Mouse (Mus musculus): ENCODE measurements around the gene Stk4. TPM values are rescaled to one million over a fixed set of nuclear protein-coding genes. Genes with fewer than 3 reads are reported as not detected.

Stk4 gene
- total RNA-seq, 1 experiment from 2014 or later = 28.6 TPM

DNA sequence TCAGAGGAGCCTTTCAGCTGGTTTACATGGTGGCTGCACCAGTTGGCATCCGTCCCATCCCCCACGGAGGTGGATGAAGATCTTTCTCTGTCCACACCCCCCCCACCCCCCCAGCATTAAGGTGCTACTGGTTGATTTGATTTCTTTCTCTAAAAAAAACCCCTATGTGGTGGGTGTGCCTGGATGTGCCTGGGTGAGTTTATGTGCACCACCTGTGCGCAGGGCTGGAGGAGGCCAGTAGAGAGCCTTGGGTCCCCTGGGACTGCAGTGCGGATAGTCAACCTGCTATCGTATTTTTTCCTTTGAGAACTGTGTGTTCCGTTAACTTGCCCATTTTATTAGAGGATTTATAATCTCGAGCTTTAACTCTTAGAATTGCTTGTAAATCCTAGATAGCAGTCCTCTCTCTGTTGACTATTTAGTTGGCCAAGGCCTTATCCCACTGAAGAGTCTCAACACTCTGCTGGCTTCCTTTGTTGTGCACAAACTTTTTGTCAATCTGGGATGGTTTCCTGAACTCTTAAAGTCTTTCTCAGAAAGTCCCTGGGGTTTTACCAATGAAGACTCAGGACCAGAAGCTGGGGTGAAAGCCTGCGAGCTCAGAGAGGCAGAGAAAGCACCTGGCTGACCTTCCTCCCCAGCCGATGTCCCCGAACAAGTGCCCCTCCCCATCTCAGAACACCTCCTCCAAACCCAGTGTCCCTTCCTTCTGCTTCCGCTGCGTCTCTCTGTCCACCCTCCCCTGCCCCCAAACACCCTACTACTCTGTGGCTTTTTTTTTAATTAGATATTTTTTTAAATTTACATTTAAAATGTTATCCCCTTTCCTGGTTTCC, 58.7 kb downstream of the Stk4 start:
- no peak for DNase-seq

DNA sequence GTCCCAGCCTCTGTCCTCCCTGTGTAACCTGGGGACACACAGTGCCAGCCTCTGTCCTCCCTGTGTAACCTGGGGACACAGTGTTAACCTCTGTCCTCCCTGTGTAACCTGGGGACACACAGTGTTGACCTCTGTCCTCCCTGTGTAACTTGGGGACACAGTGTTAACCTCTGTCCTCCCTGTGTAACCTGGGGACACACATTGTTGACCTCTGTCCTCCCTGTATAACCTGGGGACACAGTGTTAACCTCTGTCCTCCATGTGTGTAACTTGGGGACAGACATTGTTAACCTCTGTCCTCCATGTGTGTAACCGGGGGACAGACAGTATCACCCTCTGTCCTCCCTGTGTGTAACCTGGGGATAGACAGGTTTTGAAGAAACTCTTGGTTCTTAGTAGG, 61.5 kb downstream of the Stk4 start:
- DNase-seq = no peak

DNA sequence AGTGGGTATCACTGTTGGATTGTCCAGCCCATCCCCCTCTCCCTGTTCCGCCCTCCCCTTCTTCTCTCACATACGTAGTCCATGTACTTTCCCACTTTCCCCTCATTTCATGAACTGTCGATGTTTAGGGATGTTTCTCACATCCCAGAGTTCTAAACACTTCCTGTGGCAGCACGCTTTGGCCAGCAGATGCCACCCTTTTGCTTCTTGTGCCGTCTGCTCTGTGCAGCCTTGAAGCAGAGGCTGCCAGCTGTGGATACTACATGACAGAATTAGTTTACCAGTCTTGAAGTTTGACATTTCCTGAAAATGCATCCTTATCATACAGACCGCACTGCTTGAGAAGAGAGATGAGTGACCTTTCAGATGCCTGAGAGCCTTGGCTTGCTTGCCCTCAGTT, 64.4 kb downstream of the Stk4 start:
- peak; percentile 74 for DNase-seq

DNA sequence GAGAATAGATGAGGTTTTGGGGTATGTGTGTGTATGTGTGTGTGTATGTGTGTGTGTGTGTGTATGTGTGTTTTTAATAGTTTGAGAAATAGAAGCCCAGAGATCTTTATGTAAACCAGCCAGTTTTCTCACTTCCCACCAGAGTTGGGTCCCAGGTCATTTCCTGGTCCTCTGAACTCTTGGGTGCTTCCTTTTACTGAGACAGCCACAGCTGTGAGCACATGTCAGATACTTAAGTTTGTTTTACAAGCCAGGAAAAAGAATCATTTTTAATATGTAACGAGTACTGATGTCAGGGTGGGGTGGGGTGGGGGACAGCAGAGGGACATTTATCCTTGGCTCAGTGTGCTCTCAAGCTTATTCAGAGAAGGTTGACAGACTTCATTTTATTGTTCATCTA, 65.2 kb downstream of the Stk4 start:
- no peak for DNase-seq

DNA sequence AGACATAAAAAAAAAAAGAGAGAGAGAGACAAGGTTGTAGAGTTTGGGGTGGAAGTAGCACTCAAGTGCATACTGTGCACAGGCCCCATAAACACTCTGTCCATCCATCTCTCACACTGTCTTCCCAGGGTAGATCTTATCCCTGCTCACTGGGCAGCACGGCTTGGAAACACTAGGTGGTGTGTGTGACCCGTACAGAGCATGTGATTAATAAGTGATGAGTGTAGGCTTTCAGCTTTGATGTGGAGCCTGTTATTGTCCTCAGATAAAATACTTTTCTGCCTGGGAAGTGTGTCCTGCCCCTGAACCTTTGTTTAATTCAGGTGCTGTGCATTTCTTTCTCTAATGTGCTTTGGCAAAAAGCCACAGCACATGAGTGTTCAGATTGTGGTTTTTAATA, 66.3 kb downstream of the Stk4 start:
- DNase-seq = peak; percentile 29

DNA sequence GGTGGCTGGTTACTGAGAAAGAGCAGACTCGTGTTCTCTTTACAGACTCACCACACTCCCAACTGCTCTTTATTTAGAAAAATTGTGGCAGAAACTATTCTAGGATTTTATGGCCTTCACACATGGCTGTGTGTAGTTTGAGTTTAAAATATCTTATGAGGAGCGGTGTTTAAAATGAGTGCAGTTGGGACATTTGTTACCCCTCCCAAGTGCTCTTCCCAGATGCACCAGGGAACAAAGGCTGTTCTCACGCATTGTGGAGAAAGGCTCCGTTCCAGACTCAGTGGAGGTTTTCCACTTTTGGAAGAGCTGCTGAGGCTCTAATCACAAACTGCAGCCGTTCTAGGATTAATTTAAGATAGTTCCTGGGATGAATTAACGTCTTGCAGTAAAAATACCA, 67.6 kb downstream of the Stk4 start:
- no peak for DNase-seq

DNA sequence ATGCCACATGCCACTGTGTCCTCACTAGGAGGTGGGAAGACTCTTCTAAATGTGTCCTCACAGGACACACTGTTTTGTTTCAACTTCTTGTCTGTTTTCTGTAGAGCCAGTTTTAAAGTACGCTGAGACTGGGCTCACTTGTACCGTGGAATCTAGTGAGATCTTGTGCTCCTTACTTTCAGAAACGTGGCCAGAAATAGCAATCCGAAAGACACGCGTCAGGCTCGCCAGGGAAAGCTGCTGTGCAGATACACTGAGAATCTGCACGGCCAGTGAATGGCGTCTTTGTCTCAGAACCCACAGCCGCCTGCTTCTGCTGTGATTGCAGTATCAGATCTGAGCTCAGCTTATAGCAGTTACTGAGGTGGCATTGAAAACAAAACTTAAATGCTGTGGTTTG, 71.9 kb downstream of the Stk4 start:
- DNase-seq = peak; percentile 33

DNA sequence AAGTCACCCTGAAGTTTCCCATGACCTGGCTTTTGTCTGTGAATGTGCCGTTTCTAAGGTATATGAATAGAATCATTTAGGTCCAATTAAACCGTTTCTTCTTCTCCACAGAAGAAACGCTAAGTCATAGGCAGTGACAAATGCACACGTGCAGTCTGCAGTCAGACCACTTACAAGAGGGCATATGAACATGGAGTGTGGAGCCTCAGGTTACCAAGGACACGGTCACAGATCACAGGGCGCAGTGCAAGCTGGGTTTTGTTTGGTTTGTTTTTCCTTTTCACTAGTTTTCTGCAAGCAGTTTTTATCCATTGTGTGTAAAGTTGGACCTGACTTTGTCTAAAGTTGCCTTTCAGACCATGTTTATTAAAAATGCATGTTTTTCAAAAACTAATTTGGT, 73.9 kb downstream of the Stk4 start:
- DNase-seq = peak; percentile 43

DNA sequence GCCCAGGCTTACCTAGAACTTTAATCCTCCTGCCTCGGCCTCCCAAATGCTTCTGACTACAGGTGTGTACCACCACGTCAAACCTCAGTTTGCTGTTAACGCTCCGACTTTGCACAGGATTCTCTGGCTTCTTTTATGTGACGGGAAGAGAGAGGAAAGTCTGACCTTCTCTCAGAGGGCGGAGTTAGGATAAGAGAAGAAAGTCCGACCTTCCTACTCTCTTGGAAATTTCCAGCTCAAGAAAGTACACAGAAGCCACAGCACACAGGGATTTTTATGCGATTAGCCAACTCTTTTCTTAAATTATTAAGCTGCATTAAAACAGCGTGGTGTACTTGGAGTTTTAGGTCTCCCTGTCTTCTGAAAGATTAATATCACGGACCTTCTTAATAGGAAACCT, 74.4 kb downstream of the Stk4 start:
- DNase-seq = no peak

DNA sequence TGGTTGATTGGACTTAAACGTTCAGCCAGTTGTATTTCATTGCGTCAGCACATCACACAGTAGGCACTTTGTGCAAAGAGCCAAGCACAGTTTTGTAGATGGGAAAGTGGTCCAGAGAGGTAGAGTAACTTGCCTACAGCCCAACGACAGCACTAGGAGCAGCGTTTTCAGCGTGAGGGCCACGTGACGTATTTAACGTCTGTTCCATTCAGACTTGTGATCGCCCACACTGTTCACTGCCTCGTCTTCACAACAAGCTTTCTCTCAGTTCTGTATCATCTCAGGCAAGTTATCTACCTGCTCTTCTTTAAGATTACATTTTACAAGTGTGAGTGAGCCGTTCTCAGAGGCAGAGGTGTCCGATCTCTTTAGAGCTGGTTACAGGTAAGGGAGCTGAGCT, 76.4 kb downstream of the Stk4 start:
- no peak for DNase-seq

DNA sequence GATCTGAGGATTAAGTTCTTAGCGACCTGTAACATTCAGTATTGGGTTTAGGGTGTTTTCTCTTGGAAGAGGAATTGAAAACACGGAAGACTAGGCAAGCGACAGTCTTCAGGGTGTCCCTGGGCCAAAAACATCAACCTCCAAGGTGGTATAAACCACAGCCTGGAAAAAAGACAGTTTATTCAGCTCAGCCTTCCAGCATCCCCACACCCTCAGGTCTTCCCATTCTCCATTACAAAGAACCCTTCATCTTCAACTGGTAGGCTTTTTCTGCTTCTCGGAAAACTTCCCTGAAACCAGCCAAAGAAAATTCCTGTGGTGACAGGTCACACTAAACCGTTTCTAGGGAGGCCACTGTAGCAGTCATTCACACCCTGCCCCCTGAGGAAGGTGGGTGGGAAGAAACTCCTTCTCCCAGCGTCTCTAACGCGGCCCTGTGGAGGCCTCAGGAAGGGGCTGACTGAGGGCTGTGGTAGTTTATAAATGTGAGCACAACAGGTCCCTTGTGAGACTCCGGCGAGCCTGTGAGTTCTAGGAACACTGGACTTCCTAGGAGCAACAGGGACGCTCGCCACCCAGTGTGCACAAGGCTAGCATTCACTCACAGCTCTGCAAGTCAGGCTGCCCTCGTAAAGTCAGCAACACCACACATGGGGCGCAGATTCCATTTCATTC, 80.1 kb downstream of the Stk4 start:
- DNase-seq = no peak

DNA sequence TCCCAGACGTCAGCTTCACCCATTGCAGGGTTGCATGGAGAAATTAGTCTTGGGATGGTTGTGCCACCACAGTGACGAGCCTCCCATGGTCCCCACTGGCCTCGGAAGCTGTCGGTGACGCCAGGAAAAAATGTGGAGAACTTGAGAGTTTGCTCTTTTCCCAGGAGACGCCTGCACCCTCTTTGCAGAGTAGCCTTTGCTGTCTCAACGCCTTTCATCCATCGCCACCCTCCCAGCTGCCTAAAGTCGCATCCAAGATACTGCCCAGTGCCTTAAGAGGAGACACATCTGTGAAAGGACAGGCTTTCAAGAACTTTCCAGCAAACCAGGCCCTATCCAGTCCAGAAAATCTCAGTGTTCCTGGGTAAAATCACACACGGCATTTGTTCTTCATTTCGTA, 82.2 kb downstream of the Stk4 start:
- no peak for DNase-seq

DNA sequence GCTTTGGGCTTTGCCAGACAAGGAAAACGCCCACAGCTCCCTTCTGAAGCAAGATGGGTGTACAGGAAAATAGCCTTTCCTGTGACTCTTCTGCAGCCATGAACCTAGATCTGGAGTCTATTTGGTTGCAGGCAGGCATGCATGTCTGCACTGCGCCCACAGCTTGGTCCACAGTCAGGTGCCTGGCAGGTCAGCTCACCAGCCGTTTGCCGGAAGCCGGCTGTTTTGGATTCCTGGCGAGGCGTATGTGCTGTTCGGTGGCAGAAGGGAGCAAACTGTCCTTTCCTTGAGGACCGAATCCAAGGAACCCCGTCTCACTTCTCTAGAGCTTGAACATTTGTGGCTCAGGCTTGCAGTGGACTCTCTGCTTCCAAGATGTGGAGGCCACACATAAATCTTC, 83.9 kb downstream of the Stk4 start:
- no peak for DNase-seq

DNA sequence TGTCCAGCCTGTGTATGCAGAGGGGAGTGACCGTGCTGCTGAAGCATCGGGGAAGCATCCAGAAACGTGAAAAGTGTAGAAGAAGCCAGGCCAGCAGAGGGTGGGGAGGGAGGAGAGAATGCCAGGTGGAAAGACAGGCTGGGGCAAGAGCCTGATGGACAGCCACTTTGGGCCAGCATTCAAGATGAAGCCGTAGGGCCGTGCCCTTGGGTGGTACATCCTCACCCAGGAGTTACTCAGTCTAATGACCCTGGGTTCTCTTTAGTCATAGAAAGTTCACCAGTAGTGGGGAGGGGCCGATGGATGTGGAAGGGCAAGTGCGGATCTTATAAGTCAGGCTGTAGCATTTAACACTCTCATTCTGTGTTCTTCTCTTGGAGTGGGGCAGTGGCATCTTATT, 86.0 kb downstream of the Stk4 start:
- peak; percentile 51 for DNase-seq

DNA sequence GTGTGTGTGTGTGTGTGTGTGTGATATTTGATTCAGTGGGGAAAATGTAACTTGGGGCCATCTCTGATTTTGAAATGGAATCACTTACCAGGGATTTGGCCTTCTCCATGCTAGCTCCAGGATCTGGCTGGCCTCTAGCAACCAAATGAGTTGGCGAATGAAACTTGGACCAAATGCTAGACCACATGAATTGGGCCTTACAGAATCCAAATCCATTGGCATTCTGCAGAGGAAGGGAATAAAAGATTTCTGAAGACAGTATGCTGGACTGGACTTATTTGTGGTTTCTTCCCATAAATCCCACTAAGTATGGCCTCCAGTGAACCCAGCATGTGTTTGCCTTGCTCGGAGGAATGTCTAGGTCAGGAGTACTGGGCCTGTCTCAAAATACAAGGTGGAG, 88.7 kb downstream of the Stk4 start:
- DNase-seq = no peak

DNA sequence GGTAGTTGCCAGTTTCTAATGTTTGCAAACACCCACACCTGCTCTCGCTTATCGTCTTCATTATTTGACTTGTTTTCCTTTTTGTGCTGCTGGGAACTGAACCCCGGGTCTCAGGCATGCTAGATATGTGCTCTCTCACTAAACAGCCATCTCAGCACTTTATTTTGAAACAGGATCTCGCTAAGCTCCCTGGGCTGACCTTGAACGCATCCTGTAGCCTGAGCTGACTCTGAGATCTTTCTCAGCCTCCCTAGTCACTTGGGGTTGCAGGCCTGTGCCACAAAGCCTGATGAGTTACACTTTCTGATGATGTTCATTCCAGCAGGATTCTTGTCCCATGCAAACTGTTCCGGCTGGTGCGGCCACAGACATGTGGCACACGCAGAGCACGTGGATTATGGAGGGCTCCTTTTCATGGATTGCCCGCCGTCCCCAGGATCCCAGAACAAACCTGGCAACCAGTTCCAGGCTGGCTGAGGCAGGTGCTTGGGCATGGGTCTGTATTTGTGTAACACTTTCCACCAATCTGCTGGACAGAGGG, 91.5 kb downstream of the Stk4 start:
- DNase-seq = peak; percentile 18

DNA sequence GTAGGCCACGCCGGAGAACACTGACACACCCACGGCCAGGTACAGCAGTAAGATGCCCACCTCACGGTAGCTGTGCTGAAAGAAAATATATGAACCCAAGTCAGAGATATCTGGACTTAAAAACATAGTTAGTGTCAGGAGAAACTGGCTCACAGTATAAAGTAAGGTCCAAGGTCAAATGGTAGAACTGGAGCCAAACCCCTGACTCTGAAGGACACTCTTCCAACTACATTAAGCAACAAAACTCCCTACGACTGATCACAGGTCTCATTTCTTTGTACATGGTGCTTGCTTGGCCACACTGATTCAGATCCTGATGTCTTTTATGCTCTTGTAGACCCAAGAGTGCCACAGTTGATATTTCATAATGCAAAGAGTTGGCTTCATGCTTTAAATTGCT, 94.8 kb downstream of the Stk4 start:
- peak; percentile 45 for DNase-seq

DNA sequence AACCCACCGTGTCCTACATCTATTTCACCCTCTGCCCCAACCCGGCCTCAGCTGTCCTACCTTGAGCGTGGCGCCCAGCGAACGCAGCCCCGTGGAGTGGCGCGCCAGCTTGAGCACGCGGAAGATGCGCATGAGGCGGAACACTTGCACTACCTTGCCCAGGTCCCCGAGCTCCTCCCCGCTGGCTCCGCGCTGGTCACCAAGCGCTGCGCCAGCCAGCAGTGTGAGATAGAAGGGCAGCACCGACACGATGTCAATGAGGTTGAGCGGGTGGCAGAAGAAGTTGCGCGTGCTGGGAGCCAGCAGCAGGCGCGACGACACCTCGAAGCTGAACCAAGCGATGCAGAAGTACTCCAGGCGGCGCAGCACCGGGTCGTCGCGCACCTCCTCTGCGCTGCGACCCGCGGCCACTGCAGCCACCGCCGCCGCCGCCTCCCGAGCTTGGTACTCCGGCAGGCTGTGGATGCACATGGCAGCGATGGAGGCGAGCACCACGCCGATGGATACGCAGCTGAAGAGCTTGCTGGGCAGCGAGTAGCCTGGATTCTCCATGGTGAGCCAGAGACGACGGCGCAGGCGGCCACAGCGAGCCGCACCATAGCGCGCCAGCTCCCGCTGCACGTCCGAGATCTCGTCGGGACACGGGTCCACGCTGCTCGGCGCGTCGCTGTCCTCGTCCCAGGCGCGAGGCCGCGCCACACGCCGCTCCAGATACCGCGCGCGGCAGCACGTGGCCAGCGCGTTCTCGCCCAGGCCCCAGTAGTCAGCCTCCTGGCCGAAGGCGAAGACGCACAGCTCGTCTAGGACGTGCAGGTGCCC, 97.8 kb downstream of the Stk4 start:
- DNase-seq = peak; percentile 10

DNA sequence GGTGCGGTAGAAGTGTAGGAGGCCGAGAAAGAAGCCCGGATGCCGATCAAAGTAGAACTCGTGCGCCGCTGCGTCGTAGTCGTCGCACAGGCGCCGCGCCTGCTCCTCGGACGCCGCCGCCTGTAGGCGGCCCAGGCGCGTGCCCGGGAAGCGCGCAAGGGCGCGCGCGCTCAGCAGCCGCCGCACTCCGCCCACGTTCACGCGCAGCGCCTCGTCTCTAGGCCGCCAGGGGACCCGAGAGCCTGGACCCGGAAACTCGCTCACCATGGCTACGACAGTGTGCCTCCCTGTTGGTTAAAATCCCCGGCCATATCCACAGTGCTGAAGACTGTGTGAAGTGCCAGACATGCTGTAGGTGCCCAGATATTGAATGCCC, 98.4 kb downstream of the Stk4 start:
- peak; percentile 11 for DNase-seq

DNA sequence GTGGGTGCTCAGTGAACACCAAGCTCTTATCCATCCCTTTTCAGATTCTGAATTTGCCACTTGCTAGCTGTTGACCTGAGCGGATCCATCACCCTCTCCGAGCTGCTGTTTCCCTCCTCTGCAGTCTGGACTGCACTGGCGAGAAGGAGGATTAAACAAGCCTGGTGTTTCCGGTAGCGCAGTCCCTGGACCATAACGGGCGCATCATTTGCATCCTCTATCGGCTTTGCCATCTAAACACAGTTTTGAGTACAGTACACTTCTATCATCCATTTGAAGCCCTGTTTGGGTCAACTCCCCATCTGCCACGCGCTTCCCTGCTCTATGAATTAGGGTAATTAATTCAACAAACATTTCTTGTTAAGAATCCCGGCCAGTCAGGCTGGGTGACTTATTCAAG, 100.2 kb downstream of the Stk4 start:
- DNase-seq = no peak

DNA sequence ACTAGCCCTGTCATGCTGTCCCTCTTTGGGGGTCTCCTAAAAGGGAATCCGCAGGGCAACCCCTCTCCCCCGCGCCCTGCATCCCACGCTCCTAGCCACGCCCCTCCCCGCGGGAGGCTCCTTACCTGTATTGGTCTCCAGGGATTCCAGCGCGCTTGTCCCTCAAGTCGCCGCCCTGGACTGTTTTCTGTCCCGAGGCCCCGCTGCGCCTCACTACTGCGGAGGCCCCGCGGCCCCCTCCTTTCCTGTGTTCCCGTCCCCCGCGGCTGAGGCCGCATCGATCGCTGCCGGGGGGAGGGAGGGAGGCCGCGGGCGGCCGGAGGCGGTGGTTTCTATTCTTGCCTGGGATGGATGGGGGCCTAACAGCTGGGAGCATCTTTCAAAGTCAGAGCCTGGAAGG, 100.8 kb downstream of the Stk4 start, which contains the start of gene Kcns1:
Gene Kcns1 (minus strand): TSS at position 212 of the 400 bp plus-strand sequence.
- peak; percentile 13 for DNase-seq

DNA sequence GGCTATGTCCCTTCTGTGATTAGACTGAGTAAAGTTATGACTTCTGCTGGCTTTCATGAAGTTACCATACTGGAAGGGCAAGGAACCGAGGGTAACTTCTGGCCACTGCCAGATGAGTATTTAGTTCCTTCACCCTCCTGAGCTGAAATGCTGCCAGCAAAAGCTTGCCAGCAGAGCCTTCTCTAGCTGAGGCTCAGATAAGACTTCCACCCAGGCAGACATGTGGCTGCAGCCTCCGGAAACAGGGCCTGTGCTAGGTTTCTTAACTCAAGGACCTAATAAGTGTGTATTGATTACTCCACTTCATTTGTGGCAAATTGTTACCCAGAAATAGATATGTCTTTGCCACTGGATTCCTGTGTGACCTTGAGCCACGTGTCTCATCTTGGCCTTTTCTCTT, 103.3 kb downstream of the Stk4 start:
- peak; percentile 37 for DNase-seq

All from adrenal gland, postnatal 14 days (tissue).